Mouse (Mus musculus): ENCODE measurements around the gene Gba. TPM values are rescaled to one million over a fixed set of nuclear protein-coding genes. Genes with fewer than 3 reads are reported as not detected.
A peak's percentile ranks its signal among the peaks of the same experiment; 100 is the strongest.

The Gba gene
- total RNA-seq, 2 experiments from 2014 or later = 18.3 to 19.6 TPM

DNA sequence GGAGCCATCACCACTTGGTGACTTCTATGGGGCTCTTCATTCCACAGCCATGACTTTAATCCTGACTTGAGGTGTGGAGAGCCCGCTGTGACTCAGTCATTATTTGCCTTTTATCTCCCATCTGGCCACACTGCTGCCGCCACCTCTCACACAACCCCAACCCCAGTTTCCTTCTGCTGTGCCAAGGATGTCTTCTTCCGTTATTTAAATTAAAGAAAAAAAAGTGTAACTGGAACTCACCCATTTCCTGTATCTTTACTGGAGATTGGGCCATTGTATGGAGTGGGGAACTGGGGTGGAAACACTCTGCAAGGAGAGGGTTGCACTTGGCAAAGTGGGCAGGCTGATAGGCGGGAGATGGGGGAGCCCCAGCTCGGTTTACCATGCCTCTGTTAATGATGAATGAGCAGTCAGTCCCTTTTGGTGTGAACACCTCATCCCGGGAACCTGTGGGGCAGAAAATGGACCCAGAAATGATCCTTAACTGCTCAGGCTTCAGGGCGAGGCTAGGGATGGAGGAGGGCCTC lies 20.1 kb upstream of the Gba start:
- no peak for DNase-seq

DNA sequence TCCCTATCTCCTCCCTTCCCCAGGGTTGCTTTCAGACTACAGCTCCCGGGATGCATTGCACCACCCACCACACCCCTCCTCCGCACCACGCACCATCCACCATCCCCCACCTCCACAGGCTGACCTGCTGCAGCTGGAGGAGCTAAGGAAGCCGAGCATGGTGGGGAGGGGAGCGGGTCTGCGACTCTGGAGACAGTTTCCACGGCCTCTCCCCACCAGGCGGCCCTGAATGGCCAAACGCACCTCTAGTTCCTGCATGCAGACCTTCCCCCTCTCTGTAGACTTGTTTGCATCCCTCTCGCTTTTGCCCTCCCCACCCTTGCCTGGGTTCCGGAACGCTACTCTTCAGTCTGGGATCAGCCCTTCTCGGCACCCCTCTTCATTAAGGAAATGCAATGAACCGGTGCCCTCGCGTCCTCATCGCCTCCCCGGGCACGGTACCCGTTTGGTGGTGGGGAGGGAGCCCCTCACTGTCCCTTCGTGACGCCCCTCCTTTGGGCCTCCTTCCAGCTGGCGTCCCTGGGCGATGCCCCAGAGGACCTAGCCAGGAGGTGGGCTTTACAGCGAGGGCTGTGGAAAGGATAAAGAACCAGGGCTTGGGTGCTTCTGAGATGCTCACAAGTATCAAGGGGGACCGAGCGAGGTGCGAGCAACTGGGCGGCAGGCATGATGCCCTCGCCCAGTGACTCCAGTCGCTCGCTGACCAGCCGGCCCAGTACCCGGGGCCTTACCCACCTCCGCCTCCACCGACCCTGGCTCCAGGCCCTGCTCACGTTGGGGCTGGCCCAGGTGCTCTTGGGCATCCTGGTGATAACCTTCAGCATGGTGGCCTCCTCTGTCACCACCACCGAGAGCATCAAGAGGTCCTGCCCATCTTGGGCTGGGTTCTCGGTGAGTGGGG lies 19.4 kb upstream of the Gba start, which contains the start of gene Fam189b:
TSS of gene Fam189b (plus strand) at position 86 of the 901 bp plus-strand sequence.
- peak; percentile 87 to 91 for DNase-seq

DNA sequence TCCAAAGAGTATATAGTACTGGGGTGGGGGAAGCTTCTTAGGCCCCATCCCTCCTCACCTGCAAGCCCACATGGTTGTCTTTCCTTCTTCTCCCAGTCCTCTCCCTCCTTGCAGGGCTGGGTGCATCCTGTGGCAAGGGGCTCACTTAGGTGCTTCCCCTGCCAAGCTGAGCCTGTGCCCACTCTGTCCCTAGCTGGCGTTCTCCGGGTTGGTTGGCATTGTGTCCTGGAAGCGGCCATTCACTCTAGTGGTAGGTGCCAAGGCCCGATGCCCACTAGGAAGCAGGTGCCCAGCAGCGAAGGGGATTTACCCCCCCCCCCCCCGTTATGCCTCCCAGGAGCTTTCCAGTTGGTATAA lies 18.8 kb upstream of the Gba start:
- no peak for DNase-seq

DNA sequence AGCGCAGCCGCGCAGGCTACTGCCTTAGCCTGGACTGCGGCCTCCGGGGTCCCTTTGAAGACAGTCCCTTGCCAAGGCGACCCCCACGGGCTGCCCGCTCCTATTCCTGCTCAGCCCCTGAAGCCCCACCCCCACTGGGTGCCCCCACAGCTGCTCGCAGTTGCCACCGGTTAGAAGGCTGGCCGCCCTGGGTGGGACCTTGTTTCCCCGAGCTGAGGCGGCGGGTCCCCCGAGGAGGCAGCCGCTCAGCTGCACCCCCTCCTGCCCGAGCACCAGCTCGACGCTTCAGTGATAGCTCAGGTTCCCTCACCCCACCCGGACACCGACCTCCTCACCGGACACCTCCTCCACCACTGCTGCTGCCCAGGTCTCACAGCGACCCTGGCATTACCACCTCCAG lies 15.5 kb upstream of the Gba start:
- no peak for DNase-seq

DNA sequence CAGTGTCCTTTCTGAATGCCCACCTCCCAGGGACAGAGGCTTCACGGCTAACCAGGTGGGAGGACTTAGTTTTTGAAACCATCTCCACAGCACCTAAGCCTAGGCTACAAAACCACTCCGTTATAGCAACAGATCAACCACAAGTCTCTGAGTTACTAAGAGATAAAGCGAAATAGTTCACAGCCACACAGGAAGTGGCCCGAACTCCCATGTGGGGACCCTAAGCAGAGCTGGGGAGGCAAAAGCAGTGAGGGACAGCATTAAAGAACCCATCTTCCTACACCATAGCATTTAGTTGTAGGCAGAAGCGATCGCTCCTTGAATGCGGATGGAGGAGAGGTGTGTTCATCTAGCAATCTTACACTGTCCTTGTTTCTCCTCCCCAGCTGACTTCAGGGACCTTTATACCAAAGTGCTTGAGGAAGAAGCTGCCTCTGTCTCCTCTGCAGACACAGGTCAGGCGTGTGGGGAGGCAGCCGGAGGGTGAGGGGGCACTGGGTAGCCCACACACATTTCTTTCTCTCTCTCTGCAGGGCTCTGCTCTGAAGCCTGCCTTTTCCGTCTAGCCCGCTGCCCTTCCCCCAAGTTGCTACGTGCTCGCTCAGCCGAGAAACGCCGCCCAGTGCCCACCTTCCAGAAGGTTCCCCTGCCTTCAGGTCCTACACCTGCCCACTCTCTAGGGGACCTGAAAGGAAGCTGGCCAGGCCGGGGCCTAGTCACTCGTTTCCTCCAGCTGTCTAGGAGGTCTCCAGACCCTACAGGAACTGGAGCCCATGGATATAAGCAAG lies 14.8 kb upstream of the Gba start:
- DNase-seq = no peak

DNA sequence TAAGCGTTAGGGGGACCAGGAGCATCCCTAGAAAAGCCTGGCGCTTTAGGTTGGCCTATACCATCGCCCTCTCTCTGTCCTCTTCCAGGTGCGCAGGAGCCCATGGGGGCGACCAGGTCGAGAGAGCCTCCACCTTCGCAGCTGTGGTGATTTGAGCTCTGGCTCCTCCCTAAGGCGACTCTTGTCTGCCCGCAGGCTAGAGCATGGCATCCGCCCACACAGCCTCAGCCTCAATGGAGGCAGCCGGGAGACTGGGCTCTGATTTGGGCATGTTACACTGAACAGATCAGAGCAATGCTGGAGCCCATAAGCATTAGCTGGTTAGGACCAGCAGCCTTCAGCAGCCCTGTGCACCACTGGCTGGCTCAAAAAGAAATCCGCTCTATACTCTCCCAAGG lies 14.3 kb upstream of the Gba start:
- no peak for DNase-seq

DNA sequence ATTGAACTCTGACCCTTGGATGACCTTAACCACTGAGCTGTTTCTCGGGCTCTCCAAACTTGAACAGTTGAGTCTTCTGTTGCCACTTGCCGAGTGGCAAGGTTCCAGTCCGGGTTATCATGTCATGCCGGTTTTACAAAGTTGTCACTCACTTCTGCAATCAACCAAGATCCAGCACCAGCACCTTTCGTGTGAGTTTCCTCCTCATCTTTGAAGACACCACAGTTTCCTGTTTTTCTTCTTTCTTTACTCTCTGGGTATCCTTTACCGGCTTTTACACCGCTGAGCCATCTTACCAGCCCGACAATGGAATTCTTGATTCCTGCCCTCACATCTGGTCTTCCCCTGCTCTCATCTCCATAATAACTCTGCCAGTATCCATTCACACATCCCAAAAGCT lies 12.3 kb upstream of the Gba start:
- no peak for DNase-seq

DNA sequence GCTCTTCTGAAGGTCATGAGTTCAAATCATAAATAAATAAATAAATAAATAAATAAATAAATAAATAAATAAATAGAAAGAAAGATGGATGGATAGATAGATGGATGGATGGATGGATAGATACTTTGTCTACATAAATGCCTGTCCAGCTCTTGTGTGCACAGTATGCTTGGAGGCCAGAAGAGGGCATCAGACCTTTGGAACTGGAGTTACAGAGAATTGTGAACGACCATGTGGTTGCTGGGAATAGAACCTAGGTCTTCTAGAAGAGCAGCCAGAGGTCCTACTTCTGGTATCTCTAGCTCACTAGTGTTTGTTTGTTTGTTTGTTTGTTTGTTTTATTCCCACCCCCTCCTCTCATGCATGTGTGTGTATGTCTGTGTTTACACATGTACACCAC lies 9.4 kb upstream of the Gba start:
- DNase-seq = no peak

DNA sequence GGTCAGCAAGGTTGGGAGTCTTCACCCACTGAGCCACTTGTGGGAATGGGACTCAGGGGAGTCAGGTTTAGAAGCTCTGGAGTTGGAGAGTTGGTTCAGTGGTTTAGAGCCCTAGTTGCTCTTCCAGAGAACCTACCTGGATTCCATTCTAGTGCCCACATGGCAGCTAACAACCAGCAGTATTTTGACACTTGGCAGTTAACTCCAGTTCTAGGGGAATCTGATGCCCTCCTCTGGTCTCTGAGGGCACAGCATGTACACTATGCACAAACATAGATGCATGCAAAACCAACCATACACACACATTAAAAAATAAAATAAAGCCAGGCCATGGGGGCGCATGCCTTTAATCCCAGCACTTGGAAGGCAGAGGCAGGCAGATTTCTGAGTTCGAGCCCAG lies 8.9 kb upstream of the Gba start:
- no peak for DNase-seq

DNA sequence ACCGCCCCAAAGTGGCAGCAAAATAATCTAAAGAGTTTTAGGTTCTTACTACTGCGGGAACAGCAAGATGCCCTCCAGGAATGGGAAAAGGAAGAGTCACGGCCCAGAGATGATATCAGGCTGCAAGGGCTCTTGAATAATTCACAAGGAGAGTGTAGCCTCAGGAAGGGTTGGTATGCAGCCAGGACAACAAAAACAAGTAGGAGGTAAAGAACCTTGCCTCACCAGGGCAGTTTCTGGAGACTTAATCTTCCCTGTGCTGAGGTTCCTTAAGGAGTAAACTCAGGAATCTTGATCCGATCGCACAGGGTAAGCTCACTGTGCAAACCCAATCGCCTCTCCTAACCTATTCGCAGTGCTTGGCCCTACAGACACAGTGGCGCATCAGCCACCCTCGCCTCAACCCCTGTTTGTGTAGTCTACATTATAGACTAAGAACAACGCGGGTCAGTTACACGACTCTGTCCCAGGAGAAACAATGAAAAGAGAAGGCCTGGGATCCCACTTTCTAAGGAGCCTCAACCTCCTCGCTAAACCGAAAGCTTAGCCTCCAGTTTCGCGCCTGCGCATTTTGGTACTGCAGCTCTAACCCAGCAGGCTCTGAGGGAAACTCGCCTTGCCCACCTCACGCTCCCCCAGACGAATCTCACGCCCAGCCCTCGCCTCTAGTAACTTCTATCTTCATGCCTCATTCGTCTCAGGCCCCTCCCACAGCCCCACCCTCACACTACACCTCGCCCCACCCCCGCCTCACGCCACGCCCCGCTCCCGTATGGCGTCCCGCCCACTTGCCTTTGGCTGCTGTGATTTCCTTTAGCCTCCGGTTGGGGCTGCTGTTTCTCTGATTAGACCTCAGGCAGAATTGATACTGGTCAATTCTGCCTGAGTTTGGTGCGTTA lies 6.5 kb upstream of the Gba start:
- peak; percentile 91 to 95 for DNase-seq

DNA sequence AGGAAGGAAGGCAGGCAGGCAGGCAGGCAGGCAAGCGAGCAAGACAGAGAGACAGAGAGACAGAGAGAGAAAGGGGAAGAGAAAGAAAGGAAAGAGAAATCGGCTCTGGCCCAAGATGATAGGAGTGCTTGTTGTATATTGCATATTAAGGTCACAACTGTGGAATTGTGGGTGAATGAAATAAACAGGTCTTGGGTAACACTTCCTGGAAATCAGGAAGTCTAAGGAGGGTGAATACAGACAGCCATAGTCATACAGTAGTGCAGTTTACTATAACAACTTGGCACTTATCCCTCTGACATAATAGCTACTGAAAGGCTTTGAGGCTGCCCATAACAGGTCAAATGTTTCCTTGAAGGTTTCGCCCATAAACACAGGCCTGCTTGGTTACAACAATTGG lies 2.9 kb upstream of the Gba start:
- DNase-seq = no peak

DNA sequence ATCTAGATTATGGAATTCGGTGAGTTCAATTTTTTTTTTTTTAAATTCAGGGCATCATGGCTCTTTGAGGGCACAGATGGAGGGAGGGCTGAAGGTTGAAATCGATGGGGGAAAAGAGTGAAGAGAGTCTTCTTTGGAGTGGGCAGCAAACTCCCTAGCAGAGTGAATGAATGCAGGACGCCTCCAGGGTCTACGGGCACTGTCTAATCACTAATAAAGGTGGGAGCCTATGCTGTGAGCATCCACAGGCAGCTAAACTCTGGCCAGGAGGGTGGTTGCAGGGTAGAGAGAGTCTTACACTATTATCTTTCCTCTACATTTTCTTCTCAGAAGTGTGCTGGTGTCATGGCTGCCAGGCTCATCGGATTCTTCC lies 400 bp downstream of the Gba start:
- DNase-seq = no peak

DNA sequence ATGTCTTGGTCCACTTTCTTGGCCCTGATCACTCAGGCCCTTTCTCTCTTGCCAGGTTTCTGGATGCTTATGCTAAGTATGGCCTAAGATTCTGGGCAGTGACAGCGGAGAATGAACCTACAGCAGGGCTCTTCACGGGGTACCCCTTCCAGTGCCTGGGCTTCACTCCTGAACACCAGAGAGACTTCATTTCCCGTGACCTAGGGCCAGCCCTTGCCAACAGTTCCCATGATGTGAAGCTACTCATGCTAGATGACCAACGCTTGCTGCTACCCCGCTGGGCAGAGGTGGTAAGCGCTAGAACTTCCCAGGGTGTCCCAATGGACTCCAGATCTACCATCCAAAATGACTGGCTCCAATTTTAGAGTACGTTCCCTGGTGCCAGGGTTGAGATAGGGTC lies 3.4 kb downstream of the Gba start:
- no peak for DNase-seq

DNA sequence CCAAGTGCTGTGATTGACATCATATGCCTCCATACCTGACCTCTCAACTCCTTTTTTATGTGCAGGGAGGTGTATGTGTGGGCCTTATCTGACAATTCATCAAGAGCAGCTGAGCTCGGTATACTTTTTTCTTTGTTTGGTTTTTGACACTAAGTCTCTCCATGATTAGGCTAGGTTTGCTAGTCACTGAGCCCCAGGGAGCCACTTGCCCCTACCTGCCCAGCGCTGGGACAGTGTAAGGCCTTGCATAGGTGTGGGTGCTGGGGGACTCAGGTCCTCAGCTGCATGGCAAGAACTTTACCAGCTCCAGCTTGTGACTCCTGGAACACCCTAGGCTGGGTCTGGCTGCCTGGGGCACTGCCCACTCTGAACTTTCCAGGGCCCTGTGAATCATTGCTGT lies 4.0 kb downstream of the Gba start:
- DNase-seq = no peak

DNA sequence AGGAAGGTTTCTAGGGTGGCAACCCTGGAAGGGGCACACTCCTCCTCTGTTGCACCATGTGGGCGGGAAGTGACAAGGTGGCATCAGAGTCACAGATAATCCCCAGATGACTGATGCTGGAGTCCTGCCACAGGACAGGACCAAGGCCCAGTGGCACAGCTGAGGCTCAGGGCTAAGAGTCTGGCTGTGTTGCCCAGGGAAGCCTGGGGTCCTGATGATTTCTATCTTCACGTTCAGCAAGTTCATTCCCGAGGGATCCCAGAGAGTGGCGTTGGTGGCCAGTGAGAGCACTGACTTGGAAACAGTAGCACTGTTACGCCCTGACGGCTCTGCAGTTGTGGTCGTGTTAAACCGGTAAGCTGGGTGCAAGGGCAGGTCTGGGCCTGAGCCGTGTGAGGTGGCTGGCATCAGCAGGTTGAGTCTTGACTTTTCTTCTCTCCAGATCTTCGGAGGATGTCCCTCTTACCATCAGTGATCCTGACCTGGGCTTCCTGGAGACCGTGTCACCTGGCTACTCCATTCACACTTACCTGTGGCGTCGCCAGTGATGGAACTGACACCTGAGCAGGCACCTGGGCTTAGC lies 5.4 kb downstream of the Gba start:
- no peak for DNase-seq

DNA sequence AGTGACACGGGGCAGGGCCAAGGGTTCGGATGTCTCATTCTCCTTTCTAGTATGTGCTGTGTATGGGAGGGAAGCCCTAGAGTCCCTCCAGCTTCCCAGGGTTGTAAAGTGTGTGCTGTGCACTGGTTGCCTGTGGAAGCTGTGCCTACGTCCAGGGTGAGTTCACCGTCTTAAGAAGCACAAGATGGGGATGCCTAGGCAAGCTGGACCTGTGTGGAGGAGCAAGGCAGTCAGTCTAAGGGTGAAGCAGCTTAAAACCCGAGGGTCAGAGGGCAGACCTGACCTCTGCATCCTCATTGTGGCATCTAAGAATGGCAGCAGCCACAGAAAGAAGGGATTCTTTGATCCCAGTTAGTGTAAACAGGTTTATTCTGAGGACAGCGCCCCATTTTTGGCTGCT lies 6.0 kb downstream of the Gba start:
- no peak for DNase-seq

DNA sequence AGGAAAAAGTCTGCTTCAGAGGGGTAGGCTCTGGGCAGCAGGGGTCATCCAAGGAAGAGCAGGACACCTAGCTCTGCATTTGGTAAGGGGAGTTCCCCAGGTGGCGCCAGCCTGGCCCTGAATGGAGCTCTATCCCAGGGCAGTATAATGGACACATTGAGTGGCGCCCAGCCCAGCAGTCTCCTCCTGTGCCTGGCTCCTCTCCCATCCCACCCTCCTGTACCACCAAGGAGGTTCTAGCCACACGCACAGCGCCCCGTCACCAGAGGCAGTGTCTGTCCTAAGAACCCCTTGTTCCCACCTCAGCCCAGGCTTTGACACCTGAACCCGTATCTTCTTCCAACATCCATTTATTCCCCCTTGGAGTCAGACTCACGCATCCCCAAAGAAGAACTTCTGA lies 7.0 kb downstream of the Gba start:
- no peak for DNase-seq

DNA sequence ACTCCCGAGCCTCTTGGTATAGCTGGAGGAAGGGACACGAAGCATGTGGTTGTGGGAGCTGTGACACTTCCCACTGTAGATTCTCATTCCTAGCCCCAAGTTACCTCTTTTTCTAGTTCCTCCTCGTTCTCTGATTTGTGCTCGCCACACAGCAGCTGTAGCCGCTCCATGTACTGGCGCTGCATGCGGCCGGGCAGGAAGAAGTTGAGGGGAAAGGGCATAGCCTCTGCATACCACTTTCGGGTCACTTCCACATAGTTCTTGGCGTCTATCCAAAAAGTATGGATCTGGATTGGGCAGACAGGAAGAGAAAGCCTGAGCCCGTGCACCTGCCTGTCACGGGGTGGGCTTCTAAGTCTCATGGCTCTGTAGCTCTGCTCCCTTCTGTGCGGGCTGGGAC lies 7.4 kb downstream of the Gba start:
- no peak for DNase-seq

DNA sequence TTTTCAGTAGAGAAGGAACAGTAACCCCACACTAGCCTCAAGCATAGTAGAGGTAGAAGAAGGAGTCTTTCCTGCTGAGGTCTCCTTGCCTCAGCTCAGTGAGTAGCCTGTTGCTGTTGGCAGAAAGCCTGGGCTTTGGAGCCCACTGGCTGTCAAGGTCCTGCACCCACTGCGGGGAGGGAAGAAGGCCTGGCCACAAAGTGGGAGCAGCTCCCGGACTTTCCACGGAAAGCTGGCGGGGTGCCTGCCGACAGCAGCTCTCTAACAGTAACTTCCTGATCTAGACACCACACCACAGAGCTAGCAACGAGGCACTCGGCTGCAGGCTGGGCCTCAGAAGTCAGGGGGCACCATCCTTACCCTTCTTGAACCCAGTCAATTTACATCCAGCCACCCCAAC lies 8.0 kb downstream of the Gba start:
- peak in 1 of 2 experiments; percentile 50 for DNase-seq

DNA sequence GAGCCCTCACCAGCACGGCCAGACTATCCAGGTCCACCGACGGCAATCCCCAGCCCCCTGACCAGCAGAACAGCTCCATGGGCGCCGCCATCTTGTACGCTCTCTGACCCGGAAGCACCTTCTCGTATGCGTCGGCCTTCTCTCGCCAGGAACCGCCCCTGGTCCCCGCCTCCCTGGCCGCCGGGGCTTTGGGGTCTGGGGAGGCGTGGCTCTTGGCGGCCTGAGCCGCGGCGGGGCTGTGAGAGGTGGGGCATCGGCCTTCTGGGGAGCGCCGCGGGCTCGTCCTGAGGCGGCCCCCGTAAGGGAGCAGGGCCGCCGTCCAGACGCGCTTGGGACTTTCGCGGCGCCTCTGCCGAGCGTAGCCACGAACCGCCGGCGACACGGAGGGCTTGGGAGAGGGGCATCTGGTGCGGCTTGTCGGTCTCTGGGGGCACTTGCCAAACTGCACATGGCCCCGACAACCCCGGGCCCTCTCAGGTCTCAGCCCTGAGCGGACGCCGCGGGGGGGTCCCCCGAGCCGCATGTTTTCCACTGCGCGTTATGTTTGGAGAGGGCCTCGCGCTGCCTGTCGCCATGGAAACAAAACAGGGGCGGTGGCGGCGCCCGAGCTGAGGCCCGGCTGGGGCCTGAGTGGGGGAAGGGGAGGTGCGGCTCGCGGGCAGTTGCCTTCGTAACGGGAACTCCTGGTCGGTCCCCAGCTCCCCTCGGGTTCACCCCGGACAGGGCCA lies 11.2 kb downstream of the Gba start:
- peak; percentile 96 to 97 for DNase-seq
